Mouse (Mus musculus) lung, postnatal 4 days (tissue): Measurements from ENCODE around the gene Mon1b.

Source experiments
- DNase-seq, 2 experiments: peaks; one replicate each; pipeline ENCODE4 v3.0.0; 2021

The Mon1b gene

DNA sequence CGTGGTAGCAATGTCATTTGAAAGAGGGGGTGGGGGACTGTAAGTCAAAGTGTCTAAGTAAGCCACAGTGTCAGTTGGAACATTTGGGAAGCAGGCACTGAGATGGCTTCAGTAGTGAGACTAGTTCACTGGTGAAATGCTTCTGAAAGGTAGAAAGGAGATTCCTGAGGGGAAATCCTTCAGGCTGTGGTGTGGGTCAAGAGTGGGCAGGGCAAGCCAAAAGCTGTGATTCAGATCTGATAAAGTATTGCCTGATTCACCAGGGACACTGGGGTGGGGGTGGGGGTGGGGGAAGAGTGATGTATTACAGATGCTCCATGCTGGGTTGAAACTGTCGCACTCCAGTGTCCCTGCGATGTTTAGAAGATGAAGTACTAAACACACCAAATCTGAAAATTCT, 39.2 kb downstream of the Mon1b start:
- no peak for DNase-seq

DNA sequence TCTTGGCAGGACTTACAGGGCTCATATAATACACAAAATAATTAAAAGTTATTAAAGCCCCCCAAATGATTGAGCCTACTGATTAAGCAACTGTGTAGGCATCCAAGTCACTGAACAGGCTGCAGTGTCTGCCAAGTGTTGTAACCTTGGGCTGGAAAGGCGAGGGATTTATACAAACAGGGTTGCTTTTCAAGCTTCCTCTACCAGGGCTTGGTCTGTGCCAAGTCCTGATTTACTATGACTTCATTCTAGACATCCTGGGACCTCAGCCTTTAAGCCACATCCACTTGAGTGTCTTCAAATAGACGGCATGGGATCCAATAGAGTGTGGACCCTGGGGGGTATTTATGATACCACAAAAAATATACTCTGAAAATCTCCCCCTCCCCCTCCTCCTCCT, 39.9 kb downstream of the Mon1b start:
- no peak for DNase-seq

DNA sequence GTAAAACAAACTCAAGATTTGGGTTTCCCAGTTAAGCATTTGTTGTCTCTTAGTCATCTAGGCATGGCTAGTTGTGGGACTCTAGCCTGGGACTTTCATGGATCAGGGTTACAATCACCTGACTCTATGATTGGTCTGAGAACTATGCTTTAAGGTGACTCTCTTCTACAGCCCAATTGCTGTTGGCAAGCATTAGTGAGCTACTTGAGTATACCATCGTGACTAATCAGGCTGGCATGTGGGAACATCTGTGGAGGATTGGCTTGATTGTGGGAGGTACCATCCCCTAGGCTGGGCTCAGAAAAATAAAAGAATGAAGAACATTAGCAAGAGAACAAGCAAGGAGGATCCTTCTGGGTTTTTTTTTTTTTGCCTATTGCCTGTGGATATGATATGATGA, 41.4 kb downstream of the Mon1b start:
- DNase-seq = no peak

DNA sequence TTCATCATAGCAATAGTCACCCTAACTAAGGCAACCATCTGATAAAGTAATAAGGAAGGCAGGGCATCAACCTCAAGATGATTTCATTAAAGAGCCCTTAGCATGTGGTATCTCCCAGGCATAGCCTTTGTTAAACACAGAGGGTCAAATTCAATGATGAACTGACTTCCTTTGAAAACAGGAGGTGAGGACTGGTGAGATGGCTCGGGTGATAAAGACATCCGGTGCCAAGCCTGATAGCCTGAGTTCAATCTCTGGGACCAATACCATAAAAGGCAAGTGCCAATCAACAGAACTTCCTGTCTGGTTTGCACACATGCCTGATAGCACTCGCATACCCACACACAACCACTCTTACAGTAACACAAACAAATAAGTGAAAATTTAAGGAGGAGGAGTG, 44.0 kb downstream of the Mon1b start:
- DNase-seq = no peak

GRCm38 (mm10) chr8:113687889-113688542, 52.6 kb downstream of the Mon1b start:
- DNase-seq = peak; percentile 19 to 41

- no peak for DNase-seq
These were observed 53.1 kb downstream of the Mon1b start for GRCm38 (mm10) chr8:113688543-113688915.

DNA sequence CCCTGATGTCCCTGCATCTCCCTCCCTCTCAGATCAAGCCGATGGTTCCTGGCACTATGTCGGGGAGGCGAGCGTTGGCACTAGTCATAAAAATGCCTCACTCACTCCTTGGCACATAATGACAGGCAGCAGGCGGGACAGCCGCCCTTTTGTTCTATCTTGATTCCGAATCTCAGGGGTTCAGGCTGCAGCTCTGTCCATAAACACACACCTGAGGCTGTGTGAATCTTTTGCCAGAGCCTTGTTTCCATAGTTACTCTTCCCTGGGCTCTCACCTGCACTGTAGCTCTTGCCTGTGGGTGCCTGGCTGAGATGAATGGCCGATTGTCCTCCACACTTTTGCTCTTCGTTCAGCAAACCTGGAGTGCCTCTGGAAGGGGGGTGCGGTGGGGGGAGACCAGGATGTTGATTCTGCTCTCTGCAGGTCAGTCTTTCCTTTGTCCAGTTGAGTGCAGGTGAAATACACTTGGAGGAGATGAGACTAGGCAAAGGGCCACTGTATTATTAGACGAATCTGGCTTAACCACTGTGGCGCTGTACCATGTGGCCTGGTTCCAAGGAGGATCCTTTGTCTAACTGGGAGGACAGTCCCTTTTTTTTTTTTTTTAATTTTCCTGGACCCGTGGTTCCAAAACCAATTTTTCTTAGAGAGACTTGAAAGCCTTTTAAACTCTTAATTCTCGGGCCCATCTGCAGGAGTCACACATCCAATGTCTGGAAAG, 56.4 kb downstream of the Mon1b start:
- DNase-seq = no peak
